Mouse (Mus musculus): ENCODE measurements around the gene Sec61a1. TPM values are rescaled to one million over a fixed set of nuclear protein-coding genes. Genes with fewer than 3 reads are reported as not detected.

The Sec61a1 gene
- polyA plus RNA-seq, 1 experiment from 2014 or later, result 165 TPM

GRCm38 (mm10) chr6:88500405-88500767 lies 18.3 kb downstream of the Sec61a1 start:
- Histone ChIP-seq H3K4me3 (ENCODE audit: low read depth, low read length) (peak overlapping the region; percentile 46), H3K36me3 (ENCODE audit: control insufficient read depth, insufficient read depth, low read length) (peaks cover 20% of the 10 kb centered on the region), H3K27me3 (ENCODE audit: control insufficient read depth, insufficient read depth, low read length) (no peaks in the 10 kb centered on the region), H3K4me1 (ENCODE audit: control insufficient read depth, insufficient read depth, low read length) (peaks cover 5% of the 10 kb centered on the region; the same call in 1 of the 2 replicates), H3K27ac (ENCODE audit: low read depth, low read length) (no peak overlapping the region), H3K9me3 (ENCODE audit: control insufficient read depth, low read length) (no peaks in the 10 kb centered on the region), H3K4me2 (peak overlapping the region; percentile 95), H3K9ac (ENCODE audit: low read length) (peak overlapping the region; percentile 67)
- ATAC-seq (ENCODE audit: low FRiP score), result no peak; the same call in 1 of the 2 replicates
- peak; percentile 86 for DNase-seq (ENCODE audit: low spot score, missing footprints)
- 8% methylated on average over 3 of the region's 3 CpGs for WGBS

GRCm38 (mm10) chr6:88499481-88500404 lies 19.0 kb downstream of the Sec61a1 start:
- DNase-seq (ENCODE audit: low spot score, missing footprints) (peak; percentile 97), ATAC-seq (ENCODE audit: low FRiP score) (peak; percentile 87)
- H3K27ac ChIP-seq (ENCODE audit: low read depth, low read length), result no peak overlapping the region

GRCm38 (mm10) chr6:88493712-88494111 lies 25.0 kb downstream of the Sec61a1 start:
- H3K9me3 ChIP-seq (ENCODE audit: control insufficient read depth, low read length), result no peaks in the 10 kb centered on the region
- no peak overlapping the region for H3K27ac ChIP-seq (ENCODE audit: low read depth, low read length)
- no peak overlapping the region for H3K4me2 ChIP-seq
- WGBS, result 93% methylated on average over 6 of the region's 6 CpGs
- no peak for DNase-seq (ENCODE audit: low spot score, missing footprints)
- H3K9ac ChIP-seq (ENCODE audit: low read length), result no peak overlapping the region
- H3K4me3 ChIP-seq (ENCODE audit: low read depth, low read length), result no peak overlapping the region
- no peak for ATAC-seq (ENCODE audit: low FRiP score)
- no peaks in the 10 kb centered on the region for H3K4me1 ChIP-seq (ENCODE audit: control insufficient read depth, insufficient read depth, low read length)
- peaks cover 8% of the 10 kb centered on the region for H3K36me3 ChIP-seq (ENCODE audit: control insufficient read depth, insufficient read depth, low read length)
- no peaks in the 10 kb centered on the region for H3K27me3 ChIP-seq (ENCODE audit: control insufficient read depth, insufficient read depth, low read length)

More at GRCm38 (mm10) chr6:88499481-88500404, 19.0 kb downstream of the Sec61a1 start:
- Histone ChIP-seq H3K9me3 (ENCODE audit: control insufficient read depth, low read length) (no peaks in the 10 kb centered on the region), H3K4me1 (ENCODE audit: control insufficient read depth, insufficient read depth, low read length) (peaks cover 5% of the 10 kb centered on the region; the same call in 1 of the 2 replicates), H3K4me2 (peak overlapping the region; percentile 95), H3K9ac (ENCODE audit: low read length) (peak overlapping the region; percentile 67), H3K36me3 (ENCODE audit: control insufficient read depth, insufficient read depth, low read length) (peaks cover 15% of the 10 kb centered on the region), H3K4me3 (ENCODE audit: low read depth, low read length) (peak overlapping the region; percentile 46), H3K27me3 (ENCODE audit: control insufficient read depth, insufficient read depth, low read length) (no peaks in the 10 kb centered on the region)
- WGBS, result 2% methylated on average over 76 of the region's 76 CpGs

- 96% methylated on average over 12 of the region's 12 CpGs for WGBS
- H3K27ac ChIP-seq (ENCODE audit: low read depth, low read length), result no peak overlapping the region
- H3K4me2 ChIP-seq, result no peak overlapping the region
- no peaks in the 10 kb centered on the region for H3K9me3 ChIP-seq (ENCODE audit: control insufficient read depth, low read length)
- H3K4me1 ChIP-seq (ENCODE audit: control insufficient read depth, insufficient read depth, low read length), result no peaks in the 10 kb centered on the region
- H3K9ac ChIP-seq (ENCODE audit: low read length), result no peak overlapping the region
- peaks cover 5% of the 10 kb centered on the region for H3K36me3 ChIP-seq (ENCODE audit: control insufficient read depth, insufficient read depth, low read length)
- H3K27me3 ChIP-seq (ENCODE audit: control insufficient read depth, insufficient read depth, low read length), result no peaks in the 10 kb centered on the region
- ATAC-seq (ENCODE audit: low FRiP score) (no peak), DNase-seq (ENCODE audit: low spot score, missing footprints) (no peak)
- H3K4me3 ChIP-seq (ENCODE audit: low read depth, low read length), result no peak overlapping the region
Measured at GRCm38 (mm10) chr6:88490629-88491354, 27.9 kb downstream of the Sec61a1 start.

- no peak for ATAC-seq (ENCODE audit: low FRiP score)
- Histone ChIP-seq H3K4me2 (no peak overlapping the region), H3K36me3 (ENCODE audit: control insufficient read depth, insufficient read depth, low read length) (peaks cover 8% of the 10 kb centered on the region)
Measured at GRCm38 (mm10) chr6:88489834-88490233, 28.9 kb downstream of the Sec61a1 start.

GRCm38 (mm10) chr6:88489026-88489425 lies 29.7 kb downstream of the Sec61a1 start:
- 91% methylated on average over 7 of the region's 7 CpGs for WGBS
- no peak overlapping the region for H3K4me2 ChIP-seq
- no peaks in the 10 kb centered on the region for H3K9me3 ChIP-seq (ENCODE audit: control insufficient read depth, low read length)
- DNase-seq (ENCODE audit: low spot score, missing footprints) (no peak), ATAC-seq (ENCODE audit: low FRiP score) (no peak)
- H3K27ac ChIP-seq (ENCODE audit: low read depth, low read length), result no peak overlapping the region
- H3K27me3 ChIP-seq (ENCODE audit: control insufficient read depth, insufficient read depth, low read length), result no peaks in the 10 kb centered on the region
- peaks cover 8% of the 10 kb centered on the region for H3K36me3 ChIP-seq (ENCODE audit: control insufficient read depth, insufficient read depth, low read length)
- H3K4me3 ChIP-seq (ENCODE audit: low read depth, low read length), result no peak overlapping the region
- no peaks in the 10 kb centered on the region for H3K4me1 ChIP-seq (ENCODE audit: control insufficient read depth, insufficient read depth, low read length)
- no peak overlapping the region for H3K9ac ChIP-seq (ENCODE audit: low read length)

More at GRCm38 (mm10) chr6:88489834-88490233, 28.9 kb downstream of the Sec61a1 start:
- Histone ChIP-seq H3K4me3 (ENCODE audit: low read depth, low read length) (no peak overlapping the region), H3K9me3 (ENCODE audit: control insufficient read depth, low read length) (no peaks in the 10 kb centered on the region), H3K27me3 (ENCODE audit: control insufficient read depth, insufficient read depth, low read length) (no peaks in the 10 kb centered on the region), H3K27ac (ENCODE audit: low read depth, low read length) (no peak overlapping the region), H3K9ac (ENCODE audit: low read length) (no peak overlapping the region), H3K4me1 (ENCODE audit: control insufficient read depth, insufficient read depth, low read length) (no peaks in the 10 kb centered on the region)
- peak; percentile 60 for DNase-seq (ENCODE audit: low spot score, missing footprints)
- 87% methylated on average over 6 of the region's 6 CpGs for WGBS

- no peak overlapping the region for H3K27ac ChIP-seq (ENCODE audit: low read depth, low read length)
- no peaks in the 10 kb centered on the region for H3K4me1 ChIP-seq (ENCODE audit: control insufficient read depth, insufficient read depth, low read length)
- no peak overlapping the region for H3K4me2 ChIP-seq
- no peak overlapping the region for H3K4me3 ChIP-seq (ENCODE audit: low read depth, low read length)
- no peak overlapping the region for H3K9ac ChIP-seq (ENCODE audit: low read length)
- H3K9me3 ChIP-seq (ENCODE audit: control insufficient read depth, low read length), result no peaks in the 10 kb centered on the region
- WGBS, result 87% methylated on average over 8 of the region's 8 CpGs
- peaks cover 11% of the 10 kb centered on the region for H3K36me3 ChIP-seq (ENCODE audit: control insufficient read depth, insufficient read depth, low read length)
- DNase-seq (ENCODE audit: low spot score, missing footprints), result no peak
- H3K27me3 ChIP-seq (ENCODE audit: control insufficient read depth, insufficient read depth, low read length), result no peaks in the 10 kb centered on the region
- ATAC-seq (ENCODE audit: low FRiP score), result no peak
Measured at GRCm38 (mm10) chr6:88486893-88487292, 31.8 kb downstream of the Sec61a1 start.

- no peak for DNase-seq (ENCODE audit: low spot score, missing footprints)
Measured at GRCm38 (mm10) chr6:88485378-88485777, 33.3 kb downstream of the Sec61a1 start.

GRCm38 (mm10) chr6:88483913-88484312 lies 34.8 kb downstream of the Sec61a1 start:
- H3K9ac ChIP-seq (ENCODE audit: low read length), result no peak overlapping the region
- no peaks in the 10 kb centered on the region for H3K4me1 ChIP-seq (ENCODE audit: control insufficient read depth, insufficient read depth, low read length)
- no peaks in the 10 kb centered on the region for H3K9me3 ChIP-seq (ENCODE audit: control insufficient read depth, low read length)
- H3K4me2 ChIP-seq, result no peak overlapping the region
- H3K36me3 ChIP-seq (ENCODE audit: control insufficient read depth, insufficient read depth, low read length), result peaks cover 19% of the 10 kb centered on the region
- H3K27ac ChIP-seq (ENCODE audit: low read depth, low read length), result no peak overlapping the region
- DNase-seq (ENCODE audit: low spot score, missing footprints), result no peak
- no peak overlapping the region for H3K4me3 ChIP-seq (ENCODE audit: low read depth, low read length)
- no peak for ATAC-seq (ENCODE audit: low FRiP score)
- no peaks in the 10 kb centered on the region for H3K27me3 ChIP-seq (ENCODE audit: control insufficient read depth, insufficient read depth, low read length)

More at GRCm38 (mm10) chr6:88485378-88485777, 33.3 kb downstream of the Sec61a1 start:
- ATAC-seq (ENCODE audit: low FRiP score), result no peak
- H3K9ac ChIP-seq (ENCODE audit: low read length), result no peak overlapping the region
- no peaks in the 10 kb centered on the region for H3K4me1 ChIP-seq (ENCODE audit: control insufficient read depth, insufficient read depth, low read length)
- no peak overlapping the region for H3K4me3 ChIP-seq (ENCODE audit: low read depth, low read length)
- H3K36me3 ChIP-seq (ENCODE audit: control insufficient read depth, insufficient read depth, low read length), result peaks cover 11% of the 10 kb centered on the region
- H3K27ac ChIP-seq (ENCODE audit: low read depth, low read length), result no peak overlapping the region
- H3K27me3 ChIP-seq (ENCODE audit: control insufficient read depth, insufficient read depth, low read length), result no peaks in the 10 kb centered on the region
- WGBS, result 91% methylated on average over 6 of the region's 6 CpGs
- H3K4me2 ChIP-seq, result no peak overlapping the region
- H3K9me3 ChIP-seq (ENCODE audit: control insufficient read depth, low read length), result no peaks in the 10 kb centered on the region
